Mouse (Mus musculus) ovary, adult 18-20 months (tissue): ENCODE data around the gene Gm20929.
"Not testable (repeated sequence)": the region's sequence is repeated elsewhere in the genome, so short reads cannot be mapped to it uniquely, and the experiment has no call there.

ENCODE experiments used
- DNase-seq: peaks from one replicate; pipeline ENCODE4 v3.0.0; 2022; ENCODE audit warnings: low spot score, mixed read lengths

Gm20929 gene

DNA sequence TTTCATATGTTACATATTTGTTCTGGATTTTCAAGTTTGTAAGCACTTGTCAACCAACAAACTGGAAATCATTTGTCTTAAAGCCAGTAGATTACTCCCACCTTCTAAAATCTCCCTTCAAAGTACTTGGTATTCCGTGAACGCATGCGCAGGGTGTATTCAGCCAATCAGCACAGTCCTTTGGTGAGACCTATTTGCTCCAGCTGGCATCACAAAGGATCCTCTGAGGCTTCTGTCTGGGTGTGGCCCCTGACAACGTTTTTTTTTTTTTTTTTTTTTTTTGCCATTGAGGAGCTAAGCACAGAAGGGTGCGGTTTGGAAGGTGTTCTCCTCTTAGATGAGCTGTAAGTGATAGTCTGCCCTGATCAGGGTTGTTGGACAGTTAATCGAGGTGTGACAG is at the start of gene Gm20929:
Gene Gm20929 (plus strand): TSS at position 301 of the 400 bp plus-strand sequence.
- not testable (repeated sequence) for DNase-seq
